Mouse (Mus musculus): ENCODE measurements around the gene Adgrl2.

GRCm38 (mm10) chr3:148823551-148823950 lies 166.8 kb downstream of the Adgrl2 start:
- TF ChIP-seq POLR2A (IDR thresholded peaks at IDR 0.05; ENCODE audit: borderline replicate concordance, extremely low read depth, low read depth, low read length): no peak
- TF ChIP-seq CTCF (IDR thresholded peaks at IDR 0.05; ENCODE audit: insufficient read depth, low read length): no peak

Data from lung, adult 2 months (tissue).